Mouse (Mus musculus) neutrophil, adult 5-6 weeks (primary cell): ENCODE measurements around the gene Drg2. TPM values are rescaled to one million over a fixed set of nuclear protein-coding genes. Genes with fewer than 3 reads are reported as not detected.
"Not testable (repeated sequence)": the region's sequence is repeated elsewhere in the genome, so short reads cannot be mapped to it uniquely, and the experiment has no call there.

Experiments used
- ATAC-seq: fragments of 151-379, 151-347 bp; 2 replicates; pipeline ENCODE4 v1.8.0; 2017; ENCODE audit warnings: mild to moderate bottlenecking, moderate TSS enrichment; ENCODE audit not compliant: insufficient number of reproducible peaks, poor library complexity, low FRiP score, severe bottlenecking; ENCODE audit errors: extremely low read depth
- total RNA-seq: library from RNA; stranded (forward); fragments of 200-1000 nt; gene quantifications from 2 replicates; pipeline ENCODE4 v1.2.3, GENCODE M21; 2017

Drg2 gene
- 29.7 and 31.2 TPM in 2 replicates for total RNA-seq

GRCm38 (mm10) chr11:60454080-60454744 lies at the start of gene Drg2:
Drg2 (plus strand) TSS chr11:60454591.
- ATAC-seq, result peak; percentile 95

GRCm38 (mm10) chr11:60406606-60407005 lies 47.8 kb upstream of the Drg2 start:
- no peak for ATAC-seq

GRCm38 (mm10) chr11:60412173-60412572 lies 42.2 kb upstream of the Drg2 start:
- no peak; the same call in 1 of the 2 replicates for ATAC-seq

- no peak for ATAC-seq
These were observed 41.5 kb upstream of the Drg2 start for GRCm38 (mm10) chr11:60412921-60413320.

- ATAC-seq, result no peak
These were observed 37.8 kb upstream of the Drg2 start for GRCm38 (mm10) chr11:60416590-60416962.

- ATAC-seq, result peak; percentile 91
These were observed 37.3 kb upstream of the Drg2 start, which contains the start of gene Gid4 for GRCm38 (mm10) chr11:60416963-60417716. Gid4 (plus strand) TSS chr11:60417145.

- no peak for ATAC-seq
These were observed 36.5 kb upstream of the Drg2 start, which contains the start of gene Atpaf2 for GRCm38 (mm10) chr11:60417717-60418472. Atpaf2 (minus strand) TSS chr11:60418457.

GRCm38 (mm10) chr11:60418473-60418803 lies 36.0 kb upstream of the Drg2 start:
- ATAC-seq, result no peak

GRCm38 (mm10) chr11:60422046-60422668 lies 32.2 kb upstream of the Drg2 start:
- ATAC-seq, result no peak

GRCm38 (mm10) chr11:60423006-60423405 lies 31.4 kb upstream of the Drg2 start:
- no peak for ATAC-seq

- no peak for ATAC-seq
These were observed 28.0 kb upstream of the Drg2 start for GRCm38 (mm10) chr11:60426417-60426816.

GRCm38 (mm10) chr11:60427628-60428027 lies 26.8 kb upstream of the Drg2 start:
- no peak for ATAC-seq

GRCm38 (mm10) chr11:60433501-60433900 lies 20.9 kb upstream of the Drg2 start:
- no peak for ATAC-seq

- ATAC-seq, result no peak
These were observed 19.3 kb upstream of the Drg2 start for GRCm38 (mm10) chr11:60435133-60435532.

GRCm38 (mm10) chr11:60436618-60437017 lies 17.8 kb upstream of the Drg2 start:
- no peak for ATAC-seq

GRCm38 (mm10) chr11:60439621-60440020 lies 14.8 kb upstream of the Drg2 start:
- not testable (repeated sequence) for ATAC-seq

- ATAC-seq, result no peak
These were observed 14.2 kb upstream of the Drg2 start for GRCm38 (mm10) chr11:60440176-60440575.

GRCm38 (mm10) chr11:60442896-60443295 lies 11.5 kb upstream of the Drg2 start:
- no peak for ATAC-seq

GRCm38 (mm10) chr11:60444007-60444406 lies 10.4 kb upstream of the Drg2 start:
- ATAC-seq, result no peak
